Mouse (Mus musculus) E14TG2a.4 (cell line): ENCODE results near the gene Cyp27a1.

Source experiments
- H3K27me3 ChIP-seq: 2 replicates; pipeline ENCODE4 v1.6.1; 2014; ENCODE audit warnings: low read length, control low read depth; ENCODE audit not compliant: insufficient read depth
- H3K36me3 ChIP-seq: 2 replicates; pipeline ENCODE4 v1.6.1; 2014; ENCODE audit warnings: low read length, control low read depth; ENCODE audit not compliant: insufficient read depth
- H3K4me1 ChIP-seq: replicated peaks from 2 replicates; pipeline ENCODE4 v1.6.1; 2014; ENCODE audit warnings: low read depth, low read length, control low read depth
- H3K4me3 ChIP-seq: replicated peaks from 2 replicates; pipeline ENCODE4 v1.5.1; 2014; ENCODE audit warnings: mild to moderate bottlenecking, low read length
- H3K9me3 ChIP-seq: 2 replicates; pipeline ENCODE4 v1.6.1; 2014; ENCODE audit warnings: low read length, control low read depth
- CTCF ChIP-seq: conservative IDR thresholded peaks from 2 replicates; pipeline ENCODE4 v1.5.1; 2014; ENCODE audit warnings: low read length
- NANOG ChIP-seq: IDR thresholded peaks from 2 replicates; pipeline ENCODE4 v1.6.1; 2014; ENCODE audit warnings: borderline replicate concordance, low read length, mixed read lengths
- POU5F1 ChIP-seq: IDR thresholded peaks from 2 replicates; pipeline ENCODE4 v1.6.1; 2014; ENCODE audit warnings: low read length, borderline replicate concordance

Cyp27a1 gene

DNA sequence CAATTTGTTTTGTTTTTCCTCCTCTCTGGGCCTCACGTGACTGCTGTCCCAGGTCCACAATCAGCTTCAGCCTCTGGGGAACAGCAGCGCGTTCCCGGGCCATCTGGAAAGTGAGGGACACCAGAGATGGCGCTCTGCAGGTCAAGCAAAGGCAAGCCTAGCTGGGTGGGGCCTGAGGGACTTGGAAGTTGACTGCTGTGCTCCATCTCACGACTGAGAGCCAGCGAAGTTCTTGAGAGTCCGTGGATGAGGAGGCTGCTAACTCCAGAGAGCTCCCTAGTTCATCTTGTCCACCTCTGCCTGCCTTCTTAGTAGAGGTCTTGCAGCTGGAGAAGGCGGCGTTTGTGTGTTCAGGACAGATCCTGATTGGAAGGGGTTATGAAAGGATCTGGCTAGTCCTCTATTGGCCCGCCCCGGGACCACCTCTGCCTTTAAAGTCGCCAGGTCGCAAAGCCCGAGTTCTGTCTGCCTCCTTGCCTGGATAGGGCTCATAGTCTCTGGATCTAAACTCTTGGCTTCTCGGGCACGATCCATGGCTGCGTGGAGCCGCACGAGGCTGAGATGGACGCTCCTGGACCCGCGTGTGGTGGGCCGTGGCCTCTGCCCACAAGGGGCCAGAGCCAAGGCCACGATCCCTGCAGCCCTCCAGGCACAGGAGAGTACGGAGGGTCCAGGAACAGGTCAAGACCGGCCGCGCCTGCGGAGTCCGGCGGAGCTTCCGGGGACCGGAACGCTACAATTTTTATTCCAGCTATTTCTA lies at the start of gene Cyp27a1:
Gene Cyp27a1, plus strand, starts transcription at position 476 of the 760 bp plus-strand sequence.
- TF ChIP-seq CTCF (no peak), NANOG (no peak)
- no peaks in the 10 kb centered on the region for H3K9me3 ChIP-seq
- H3K4me3 ChIP-seq: peak within 1 kb of the TSS; percentile 81
- peaks cover 17% of the 10 kb centered on the region for H3K4me1 ChIP-seq
- no peaks in the 10 kb centered on the region for H3K36me3 ChIP-seq
- peaks cover 29% of the 10 kb centered on the region for H3K27me3 ChIP-seq

DNA sequence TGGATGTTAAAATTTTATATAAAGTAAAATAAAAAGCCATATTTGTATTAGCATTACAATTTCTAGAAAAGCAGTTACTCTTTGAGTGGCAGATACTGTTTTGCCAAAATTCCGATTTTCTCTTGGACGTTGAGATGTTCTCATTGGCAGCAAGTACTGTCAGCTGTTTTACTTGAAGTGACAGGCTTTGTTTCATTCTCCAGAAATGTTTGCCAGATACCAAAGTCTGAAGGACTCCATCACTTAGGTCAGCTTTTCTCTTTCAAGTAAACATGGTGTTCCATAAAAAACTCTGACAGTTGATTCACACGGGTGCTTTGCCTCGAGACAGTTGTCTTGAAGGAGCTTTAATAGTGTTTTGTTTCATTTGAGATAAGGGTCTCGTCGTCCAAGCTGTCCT lies 48.2 kb upstream of the Cyp27a1 start:
- TF ChIP-seq NANOG: no peak
- no peak for TF ChIP-seq POU5F1
- TF ChIP-seq CTCF: no peak
- Histone ChIP-seq H3K4me1 (no peaks in the 10 kb centered on the region; the same call in 1 of the 2 replicates), H3K36me3 (no peaks in the 10 kb centered on the region; the same call in 1 of the 2 replicates), H3K9me3 (peaks cover 11% of the 10 kb centered on the region), H3K27me3 (no peaks in the 10 kb centered on the region), H3K4me3 (no peak overlapping the region)

DNA sequence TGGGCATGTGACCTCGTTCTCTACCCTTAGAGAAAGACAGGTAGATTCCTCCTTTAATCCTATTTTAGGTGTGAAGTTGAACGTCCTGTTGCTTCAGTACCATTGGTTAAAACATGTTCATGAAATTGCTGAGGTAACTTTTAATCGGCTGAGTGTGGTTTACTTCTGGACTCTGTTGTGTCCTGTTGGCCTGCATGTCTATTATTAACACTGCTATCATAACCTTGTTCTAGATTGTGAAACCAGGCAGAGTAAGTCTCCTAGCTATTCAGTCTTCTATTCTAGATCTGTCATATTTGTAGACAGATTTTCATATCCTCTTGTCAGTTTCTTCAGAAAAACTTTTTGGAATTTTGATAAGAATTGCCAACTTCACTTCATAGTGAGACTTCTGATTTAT lies 45.0 kb upstream of the Cyp27a1 start:
- no peak for TF ChIP-seq NANOG
- H3K4me1 ChIP-seq: no peaks in the 10 kb centered on the region

DNA sequence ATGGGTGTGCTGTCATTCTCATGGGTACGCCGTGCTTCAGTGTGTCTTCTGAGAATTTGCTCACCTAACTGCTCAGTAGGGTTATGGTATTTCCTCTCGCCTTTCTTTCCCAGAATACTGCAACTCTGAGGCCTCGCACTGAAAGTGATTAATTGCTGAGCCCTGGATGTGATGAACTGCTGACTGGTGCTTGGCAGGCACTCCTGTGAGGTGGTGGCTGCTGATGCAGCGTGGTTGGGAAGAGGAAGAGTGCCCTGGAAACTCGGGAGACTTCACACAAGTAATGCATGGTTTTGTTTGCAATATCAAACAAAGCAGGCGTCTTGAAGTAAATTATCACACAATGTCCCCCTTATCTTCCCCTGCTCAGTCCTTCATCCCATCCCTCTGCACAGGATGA lies 40.6 kb upstream of the Cyp27a1 start:
- no peaks in the 10 kb centered on the region for H3K9me3 ChIP-seq
- H3K4me1 ChIP-seq: no peaks in the 10 kb centered on the region
- TF ChIP-seq NANOG: no peak
- no peak for TF ChIP-seq POU5F1
- TF ChIP-seq CTCF: no peak
- peaks cover 11% of the 10 kb centered on the region; the same call in 1 of the 2 replicates for H3K36me3 ChIP-seq
- H3K27me3 ChIP-seq: no peaks in the 10 kb centered on the region
- no peak overlapping the region for H3K4me3 ChIP-seq

More for the DNA sequence above, 45.0 kb upstream of the Cyp27a1 start:
- no peaks in the 10 kb centered on the region for H3K9me3 ChIP-seq
- peaks cover 11% of the 10 kb centered on the region; the same call in 1 of the 2 replicates for H3K36me3 ChIP-seq
- no peak overlapping the region for H3K4me3 ChIP-seq
- H3K27me3 ChIP-seq: no peaks in the 10 kb centered on the region

DNA sequence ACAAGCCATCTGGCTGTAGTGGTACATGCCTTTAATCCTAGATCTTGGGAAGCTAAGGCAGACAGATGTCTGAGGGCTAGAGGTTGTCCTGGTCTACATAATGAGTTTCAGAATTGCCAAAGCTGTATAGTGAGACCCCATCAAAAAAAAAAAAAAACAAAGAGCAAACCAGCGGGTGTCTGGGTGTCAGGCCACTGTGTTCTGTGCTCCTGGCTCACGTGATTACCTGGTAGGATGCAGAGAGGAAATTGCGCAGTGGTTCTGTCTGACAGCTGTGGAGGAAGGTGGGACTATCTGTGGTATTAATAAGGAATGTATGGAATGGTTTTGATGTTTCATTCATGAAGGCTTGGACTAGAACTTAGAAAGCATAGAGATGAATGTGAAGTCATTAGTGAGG lies 36.5 kb upstream of the Cyp27a1 start:
- Histone ChIP-seq H3K36me3 (peaks cover 41% of the 10 kb centered on the region), H3K4me1 (no peaks in the 10 kb centered on the region), H3K27me3 (no peaks in the 10 kb centered on the region), H3K9me3 (no peaks in the 10 kb centered on the region), H3K4me3 (no peak overlapping the region)
- no peak for TF ChIP-seq CTCF
- TF ChIP-seq POU5F1: no peak
- TF ChIP-seq NANOG: no peak

DNA sequence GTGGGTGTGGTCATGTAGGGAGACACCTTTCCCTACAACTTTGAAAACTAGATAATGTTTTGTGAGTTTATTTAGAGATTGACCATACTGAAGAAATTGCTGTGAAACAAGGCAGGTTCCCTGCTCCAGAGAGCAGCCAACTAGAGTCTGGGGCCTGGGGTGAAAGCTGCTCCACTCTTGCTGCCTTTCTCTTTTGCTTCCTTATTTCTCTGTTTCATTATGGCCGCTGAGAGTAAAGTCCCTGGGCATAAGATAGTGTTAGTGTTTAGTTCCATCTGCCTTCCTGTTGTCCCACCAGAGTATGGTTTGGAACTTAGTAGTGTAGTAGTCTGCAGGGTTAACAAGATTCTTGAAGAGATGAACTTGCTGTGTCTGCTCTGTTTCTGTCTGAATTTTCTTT lies 35.5 kb upstream of the Cyp27a1 start:
- TF ChIP-seq NANOG: no peak
- Histone ChIP-seq H3K9me3 (no peaks in the 10 kb centered on the region), H3K36me3 (peaks cover 39% of the 10 kb centered on the region), H3K27me3 (no peaks in the 10 kb centered on the region), H3K4me1 (no peaks in the 10 kb centered on the region), H3K4me3 (no peak overlapping the region)

DNA sequence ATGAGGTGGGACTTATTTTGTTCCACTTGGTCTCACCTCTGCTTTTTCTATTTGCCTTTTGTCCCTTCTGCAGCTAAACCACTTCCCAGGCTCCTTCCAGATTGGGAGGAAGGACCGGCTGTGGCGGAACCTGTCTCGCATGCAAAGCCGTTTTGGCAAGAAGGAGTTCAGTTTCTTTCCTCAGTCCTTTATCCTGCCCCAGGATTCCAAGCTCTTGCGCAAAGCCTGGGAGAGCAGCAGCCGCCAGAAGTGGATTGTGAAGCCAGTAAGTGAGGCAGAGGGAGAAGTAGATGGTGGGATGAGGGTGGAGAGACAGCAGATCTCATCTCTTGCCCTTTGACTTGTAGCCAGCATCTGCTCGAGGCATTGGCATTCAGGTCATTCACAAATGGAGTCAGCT lies 26.2 kb upstream of the Cyp27a1 start:
- no peaks in the 10 kb centered on the region for H3K4me1 ChIP-seq
- peaks cover 79% of the 10 kb centered on the region for H3K36me3 ChIP-seq
- no peak overlapping the region for H3K4me3 ChIP-seq
- no peaks in the 10 kb centered on the region for H3K27me3 ChIP-seq
- TF ChIP-seq NANOG (no peak), POU5F1 (no peak), CTCF (no peak)
- H3K9me3 ChIP-seq: no peaks in the 10 kb centered on the region

DNA sequence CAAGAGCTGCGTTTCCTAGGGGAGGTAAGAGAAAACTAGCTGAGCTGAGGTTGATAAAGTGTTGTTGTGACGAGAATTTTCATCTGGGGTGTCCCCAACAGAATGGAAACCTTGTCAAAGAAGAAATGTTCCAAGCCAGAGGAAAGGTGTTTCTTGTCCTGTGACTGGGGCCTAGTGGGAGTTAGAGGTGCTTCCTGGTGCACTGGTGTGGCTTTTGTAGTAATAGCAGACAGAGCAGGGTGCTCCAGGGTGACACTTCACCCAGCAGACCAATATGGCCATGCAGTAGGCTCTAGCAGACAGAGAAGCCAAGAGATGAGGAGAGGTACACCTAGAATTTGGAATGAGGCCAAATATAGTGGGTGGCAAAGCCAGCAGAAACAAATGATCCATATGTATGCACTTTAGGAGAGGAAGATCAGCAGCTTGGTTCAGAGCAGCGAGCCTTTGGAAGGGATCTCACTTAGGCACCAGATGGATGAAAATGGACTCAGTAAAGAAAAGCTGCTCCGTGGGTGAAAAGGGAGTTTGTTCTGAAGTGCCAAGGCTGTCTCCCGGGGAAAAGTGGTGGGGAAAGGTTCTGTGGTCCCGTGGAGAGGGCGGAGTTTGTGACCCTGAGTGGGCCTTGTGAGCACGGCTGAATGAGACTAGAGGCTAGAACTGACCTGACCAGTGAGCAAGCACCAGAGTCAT lies 19.3 kb upstream of the Cyp27a1 start:
- H3K9me3 ChIP-seq: no peaks in the 10 kb centered on the region
- H3K4me3 ChIP-seq: no peak overlapping the region
- no peak for TF ChIP-seq CTCF
- peaks cover 76% of the 10 kb centered on the region for H3K36me3 ChIP-seq
- H3K27me3 ChIP-seq: no peaks in the 10 kb centered on the region
- no peaks in the 10 kb centered on the region for H3K4me1 ChIP-seq

DNA sequence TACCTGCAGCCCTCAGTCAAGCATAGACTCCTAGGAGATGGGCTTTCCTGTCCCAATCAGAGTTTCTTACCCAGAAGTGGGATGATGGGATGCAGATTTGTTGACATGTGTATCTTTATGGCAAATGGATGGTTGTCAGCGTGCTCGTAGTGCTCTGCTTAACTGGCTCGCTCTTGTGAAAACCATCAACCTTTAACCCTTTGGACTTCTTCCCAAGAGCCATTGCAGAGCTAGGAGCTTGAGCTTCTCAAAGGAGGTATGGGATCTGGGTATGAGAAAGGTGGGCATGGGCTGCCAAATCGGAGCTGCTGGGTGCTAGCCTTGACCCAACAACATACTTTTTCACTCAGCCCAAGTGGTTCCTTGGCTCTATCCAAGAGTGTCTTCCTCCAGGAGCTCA lies 17.5 kb upstream of the Cyp27a1 start:
- H3K4me1 ChIP-seq: no peaks in the 10 kb centered on the region
- no peak overlapping the region for H3K4me3 ChIP-seq
- H3K9me3 ChIP-seq: no peaks in the 10 kb centered on the region
- TF ChIP-seq POU5F1: no peak
- H3K27me3 ChIP-seq: no peaks in the 10 kb centered on the region
- peaks cover 65% of the 10 kb centered on the region for H3K36me3 ChIP-seq
